Mouse (Mus musculus): ENCODE measurements around the gene Tmem59l. TPM values are rescaled to one million over a fixed set of nuclear protein-coding genes. Genes with fewer than 3 reads are reported as not detected.

Gene Tmem59l
- polyA plus RNA-seq, 1 experiment: 1.3 TPM

- Histone ChIP-seq H3K4me1 (ENCODE audit: control insufficient read depth, insufficient read depth, low read length) (no peaks in the 10 kb centered on the region; the same call in 1 of the 2 replicates), H3K27ac (ENCODE audit: control insufficient read depth, insufficient read depth, low read depth, low read length, poor library complexity) (peak within 1 kb of the TSS; percentile 64; the same call in 1 of the 2 replicates), H3K4me3 (replicated peaks; ENCODE audit: control insufficient read depth, low read depth, low read length) (peak within 1 kb of the TSS; percentile 70)
- under 1% methylated on average over 53 of the region's 53 CpGs for WGBS
- peak; percentile 63; the same call in 1 of the 2 replicates for TF ChIP-seq POLR2A (IDR thresholded peaks at IDR 0.05; ENCODE audit: borderline replicate concordance, control insufficient read depth, low read depth, low read length)
- TF ChIP-seq CTCF (IDR thresholded peaks at IDR 0.05; ENCODE audit: control insufficient read depth, insufficient read depth, low read length): no peak
Measured at GRCm38 (mm10) chr8:70476333-70477268, 10.6 kb downstream of the Tmem59l start, which contains the start of gene Klhl26. Gene Klhl26 (minus strand): TSS chr8:70476968.

DNA sequence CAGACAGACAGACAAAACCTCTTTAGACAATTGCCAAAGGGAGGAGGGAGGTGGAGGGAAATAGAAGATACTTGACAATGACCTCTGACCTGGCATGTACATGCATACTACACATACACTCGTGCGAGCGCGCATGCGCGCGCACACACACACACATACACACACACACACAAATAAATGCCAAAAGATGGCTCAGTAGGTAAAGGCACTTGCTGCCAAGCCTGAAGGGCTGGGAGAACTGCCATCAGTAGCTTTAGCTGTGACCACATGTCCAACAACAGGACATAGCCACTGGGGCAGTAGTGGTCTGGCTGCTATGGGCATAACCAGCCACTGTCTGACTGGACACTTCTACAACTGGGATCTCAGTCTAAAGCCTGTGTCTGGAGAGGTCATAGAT lies 15.3 kb downstream of the Tmem59l start:
- Histone ChIP-seq H3K27ac (ENCODE audit: control insufficient read depth, insufficient read depth, low read depth, low read length, poor library complexity) (no peak overlapping the region), H3K4me1 (ENCODE audit: control insufficient read depth, insufficient read depth, low read length) (no peaks in the 10 kb centered on the region), H3K4me3 (replicated peaks; ENCODE audit: control insufficient read depth, low read depth, low read length) (no peak overlapping the region)
- TF ChIP-seq CTCF (IDR thresholded peaks at IDR 0.05; ENCODE audit: control insufficient read depth, insufficient read depth, low read length) (no peak), POLR2A (IDR thresholded peaks at IDR 0.05; ENCODE audit: borderline replicate concordance, control insufficient read depth, low read depth, low read length) (no peak)
- WGBS: 99% methylated on average over 7 of the region's 7 CpGs

DNA sequence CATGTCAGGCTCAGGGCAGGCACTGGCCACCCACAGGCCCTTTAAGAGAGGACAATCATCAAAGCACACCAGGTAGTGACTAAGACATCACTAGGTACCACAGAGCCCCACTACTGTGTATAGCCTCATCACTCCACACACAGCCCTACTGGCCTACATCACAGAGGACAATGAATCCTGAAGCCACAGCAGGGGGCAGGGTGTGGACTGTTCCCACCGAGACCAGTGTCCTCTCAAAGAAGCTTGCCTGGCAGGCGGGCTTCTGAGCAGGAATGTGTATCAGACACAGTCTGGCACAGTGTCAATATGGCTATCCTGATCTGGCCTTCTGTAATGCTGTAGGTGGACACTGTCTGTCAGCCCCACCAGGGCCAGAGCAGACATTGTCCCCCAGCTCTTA lies 17.2 kb downstream of the Tmem59l start:
- Histone ChIP-seq H3K27ac (ENCODE audit: control insufficient read depth, insufficient read depth, low read depth, low read length, poor library complexity) (no peak overlapping the region), H3K4me1 (ENCODE audit: control insufficient read depth, insufficient read depth, low read length) (no peaks in the 10 kb centered on the region)
- WGBS: 79% methylated on average over 2 of the region's 2 CpGs

GRCm38 (mm10) chr8:70469295-70469916 lies 17.8 kb downstream of the Tmem59l start:
- no peak overlapping the region for H3K4me3 ChIP-seq (replicated peaks; ENCODE audit: control insufficient read depth, low read depth, low read length)
- H3K27ac ChIP-seq (ENCODE audit: control insufficient read depth, insufficient read depth, low read depth, low read length, poor library complexity): no peak overlapping the region
- TF ChIP-seq CTCF (IDR thresholded peaks at IDR 0.05; ENCODE audit: control insufficient read depth, insufficient read depth, low read length) (no peak), POLR2A (IDR thresholded peaks at IDR 0.05; ENCODE audit: borderline replicate concordance, control insufficient read depth, low read depth, low read length) (no peak)
- H3K4me1 ChIP-seq (ENCODE audit: control insufficient read depth, insufficient read depth, low read length): no peaks in the 10 kb centered on the region
- WGBS: 37% methylated on average over 10 of the region's 10 CpGs

More for the DNA sequence above, 17.2 kb downstream of the Tmem59l start:
- TF ChIP-seq CTCF (IDR thresholded peaks at IDR 0.05; ENCODE audit: control insufficient read depth, insufficient read depth, low read length): no peak
- TF ChIP-seq POLR2A (IDR thresholded peaks at IDR 0.05; ENCODE audit: borderline replicate concordance, control insufficient read depth, low read depth, low read length): no peak
- no peak overlapping the region for H3K4me3 ChIP-seq (replicated peaks; ENCODE audit: control insufficient read depth, low read depth, low read length)

- Histone ChIP-seq H3K27ac (ENCODE audit: control insufficient read depth, insufficient read depth, low read depth, low read length, poor library complexity) (no peak overlapping the region), H3K4me1 (ENCODE audit: control insufficient read depth, insufficient read depth, low read length) (no peaks in the 10 kb centered on the region), H3K4me3 (replicated peaks; ENCODE audit: control insufficient read depth, low read depth, low read length) (no peak overlapping the region)
- 85% methylated on average over 4 of the region's 4 CpGs for WGBS
- TF ChIP-seq CTCF (IDR thresholded peaks at IDR 0.05; ENCODE audit: control insufficient read depth, insufficient read depth, low read length) (no peak), POLR2A (IDR thresholded peaks at IDR 0.05; ENCODE audit: borderline replicate concordance, control insufficient read depth, low read depth, low read length) (no peak)
Measured at GRCm38 (mm10) chr8:70468733-70469132, 18.4 kb downstream of the Tmem59l start.

DNA sequence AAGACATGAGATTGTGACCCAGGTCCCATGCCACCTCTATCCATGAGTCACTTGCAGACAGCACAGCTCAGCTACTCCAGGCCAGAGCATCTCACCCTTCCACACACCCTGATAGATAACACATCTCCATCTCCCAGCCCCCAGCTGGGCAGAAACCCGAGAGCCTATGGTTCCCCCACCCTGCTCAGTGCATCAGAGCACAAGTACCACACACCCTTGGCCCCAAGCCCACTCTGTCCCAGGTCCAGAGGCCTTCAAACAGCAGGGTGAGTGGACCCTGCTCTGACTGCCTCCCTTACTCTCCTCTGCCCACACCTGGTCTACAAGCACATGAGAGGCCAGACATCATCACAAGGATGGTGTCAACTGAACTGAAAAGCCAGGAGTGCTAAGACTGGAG lies 19.3 kb downstream of the Tmem59l start:
- H3K4me3 ChIP-seq (replicated peaks; ENCODE audit: control insufficient read depth, low read depth, low read length): no peak overlapping the region
- 59% methylated on average over 1 of the region's 1 CpGs for WGBS
- H3K27ac ChIP-seq (ENCODE audit: control insufficient read depth, insufficient read depth, low read depth, low read length, poor library complexity): no peak overlapping the region
- no peaks in the 10 kb centered on the region for H3K4me1 ChIP-seq (ENCODE audit: control insufficient read depth, insufficient read depth, low read length)
- TF ChIP-seq POLR2A (IDR thresholded peaks at IDR 0.05; ENCODE audit: borderline replicate concordance, control insufficient read depth, low read depth, low read length): no peak
- TF ChIP-seq CTCF (IDR thresholded peaks at IDR 0.05; ENCODE audit: control insufficient read depth, insufficient read depth, low read length): no peak

DNA sequence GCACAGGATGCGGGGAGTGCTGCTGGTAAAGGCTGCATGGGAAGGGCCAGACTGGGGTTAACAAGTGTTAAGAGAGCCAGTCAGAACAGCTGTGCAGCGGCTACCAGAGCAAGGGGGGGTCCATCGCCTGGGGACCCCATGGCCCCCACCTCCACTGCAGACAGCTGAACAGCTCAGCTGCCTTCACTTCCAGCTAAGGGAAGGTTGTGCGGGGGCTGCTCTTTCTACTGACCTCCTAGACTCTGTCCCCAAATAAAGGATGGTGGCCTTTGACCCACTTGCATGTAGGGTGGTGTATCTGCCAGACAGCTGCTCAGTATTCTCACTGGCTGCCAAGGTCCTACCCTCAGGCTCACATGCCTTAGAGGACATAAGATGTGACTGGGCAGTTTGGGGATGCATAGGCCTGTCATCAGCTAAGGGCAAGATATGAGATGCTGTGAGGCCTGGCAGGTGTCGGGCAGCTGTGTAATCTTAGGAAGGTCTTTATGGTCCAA lies 19.9 kb downstream of the Tmem59l start:
- 84% methylated on average over 5 of the region's 5 CpGs for WGBS
- Histone ChIP-seq H3K4me1 (ENCODE audit: control insufficient read depth, insufficient read depth, low read length) (no peaks in the 10 kb centered on the region), H3K4me3 (replicated peaks; ENCODE audit: control insufficient read depth, low read depth, low read length) (no peak overlapping the region), H3K27ac (ENCODE audit: control insufficient read depth, insufficient read depth, low read depth, low read length, poor library complexity) (no peak overlapping the region)
- no peak for TF ChIP-seq CTCF (IDR thresholded peaks at IDR 0.05; ENCODE audit: control insufficient read depth, insufficient read depth, low read length)
- TF ChIP-seq POLR2A (IDR thresholded peaks at IDR 0.05; ENCODE audit: borderline replicate concordance, control insufficient read depth, low read depth, low read length): no peak

DNA sequence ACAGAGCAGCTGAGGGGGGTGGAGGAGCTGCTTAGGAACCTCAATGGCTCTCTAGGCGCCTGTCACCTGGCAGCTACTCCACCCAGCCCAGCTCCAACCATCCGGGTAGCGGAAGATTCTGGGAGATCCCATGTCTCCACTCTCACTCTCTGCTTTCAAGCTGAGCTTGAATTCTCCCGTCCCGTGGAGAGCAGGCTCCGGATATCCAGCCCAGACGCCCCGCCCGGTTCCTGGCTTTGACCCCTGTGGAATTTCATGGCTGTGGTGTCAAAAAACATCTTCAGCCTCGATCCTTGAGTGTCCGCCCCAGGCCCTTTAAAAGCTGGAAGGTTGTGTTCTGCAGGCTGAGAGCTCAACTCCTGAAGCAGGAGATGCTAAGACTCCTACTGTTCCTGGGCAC lies 20.4 kb downstream of the Tmem59l start:
- Histone ChIP-seq H3K27ac (ENCODE audit: control insufficient read depth, insufficient read depth, low read depth, low read length, poor library complexity) (peak overlapping the region; percentile 22; the same call in 1 of the 2 replicates), H3K4me3 (replicated peaks; ENCODE audit: control insufficient read depth, low read depth, low read length) (no peak overlapping the region), H3K4me1 (ENCODE audit: control insufficient read depth, insufficient read depth, low read length) (no peaks in the 10 kb centered on the region)
- 91% methylated on average over 11 of the region's 11 CpGs for WGBS
- TF ChIP-seq CTCF (IDR thresholded peaks at IDR 0.05; ENCODE audit: control insufficient read depth, insufficient read depth, low read length): no peak
- TF ChIP-seq POLR2A (IDR thresholded peaks at IDR 0.05; ENCODE audit: borderline replicate concordance, control insufficient read depth, low read depth, low read length): no peak

Data from bone marrow, adult 2 months (tissue).